Mouse (Mus musculus) mammary gland, adult 2 months (tissue): ENCODE measurements around the gene Timm22. TPM values are rescaled to one million over a fixed set of nuclear protein-coding genes. Genes with fewer than 3 reads are reported as not detected.

ENCODE experiments used
- polyA plus RNA-seq: library from polyadenylated mRNA; depleted of rRNA; stranded (reverse); fragments of >200 nt; gene quantifications from 2 replicates; pipeline ENCODE4 v1.2.3, GENCODE M21; 2012; ENCODE audit warnings: low replicate concordance; rRNA removed

Gene Timm22
- 6.8 and 12.5 TPM in 2 replicates for polyA plus RNA-seq

GRCm38 (mm10) chr11:76406702-76407583 is at the start of gene Timm22:
Timm22 (plus strand) TSS chr11:76406952.

GRCm38 (mm10) chr11:76398798-76399586 is 7.8 kb upstream of the Timm22 start, which contains the start of gene Nxn:
Nxn (minus strand) TSS chr11:76399140.

Other genes with a start within 250 kb of the Timm22 start
- gene Vps53, start 227.3 kb upstream of the Timm22 start, polyA plus RNA-seq, result 17.6 and 30.0 TPM in 2 replicates
- gene Fam57a, start 227.3 kb upstream of the Timm22 start, polyA plus RNA-seq, result 14.1 and 17.0 TPM in 2 replicates
- 0.38 and 0.68 TPM in 2 replicates for gene Dbil5, start 189.3 kb upstream of the Timm22 start, polyA plus RNA-seq
- 7.5 and 9.5 TPM in 2 replicates for gene Gemin4, start 189.3 kb upstream of the Timm22 start, polyA plus RNA-seq
- gene Mrm3, start 163.2 kb upstream of the Timm22 start, polyA plus RNA-seq, result 6.5 and 8.0 TPM in 2 replicates
- gene Glod4, start 163.2 kb upstream of the Timm22 start, polyA plus RNA-seq, result 4.1 and 9.6 TPM in 2 replicates
- gene Nxn, start 7.8 kb upstream of the Timm22 start, polyA plus RNA-seq, result 21.6 and 24.9 TPM in 2 replicates
- 27.4 and 31.7 TPM in 2 replicates for gene Abr, start 215.4 kb downstream of the Timm22 start, polyA plus RNA-seq